8 mouse cellular contexts compared by ENCODE assay signal in genomic region chr19:42169322-42169975, GRCm38 (mm10). TPM values are rescaled to one million over a fixed set of nuclear protein-coding genes. Genes with fewer than 3 reads are reported as not detected.
A peak's percentile ranks its signal among the peaks of the same experiment; 100 is the strongest.
DNase-seq lines count a peak whose midpoint lies in the region; ATAC-seq and TF ChIP-seq lines count a peak whose summit lies in the region.

No protein-coding gene starts in this region.

- ATAC-seq in forebrain, postnatal 0 days, result no peak
- peak; percentile 69 for ATAC-seq in megakaryocyte-erythroid progenitor cell, adult 5-6 weeks (replicated peaks; ENCODE audit: low FRiP score, low TSS enrichment, poor library complexity, severe bottlenecking)

- H3K4me2 ChIP-seq in forebrain, postnatal 0 days (ENCODE audit: low read depth), result no peak overlapping the region

- TF ChIP-seq CTCF in layer of hippocampus, adult 2 months (conservative IDR thresholded peaks at IDR 0.05), result no peak
- no peak for TF ChIP-seq CTCF in forebrain, postnatal 0 days (IDR thresholded peaks at IDR 0.05; ENCODE audit: low read depth)

- 68% methylated on average over 10 of the region's 10 CpGs for WGBS in forebrain, postnatal 0 days

- 0 out of 2 replicates have a peak overlapping the region, but pooled peaks have one; percentile 6 for H3K9ac ChIP-seq in forebrain, postnatal 0 days

- H3K27me3 ChIP-seq in forebrain, postnatal 0 days (ENCODE audit: insufficient read depth, low read length), result no peaks in the 10 kb centered on the region

- no peak overlapping the region for H3K4me3 ChIP-seq in layer of hippocampus, adult 2 months
- H3K4me3 ChIP-seq in forebrain, postnatal 0 days (ENCODE audit: low read depth, low read length), result no peak overlapping the region

- no peak for DNase-seq in layer of hippocampus, adult 2 months (ENCODE audit: low spot score in 2 of 2)
- no peak for DNase-seq in layer of hippocampus, postnatal 14 days (ENCODE audit: low spot score in 2 of 2)
- peak; percentile 67 for DNase-seq in c-Kit-positive CD71-positive TER-119-negative erythroid progenitor cells, embryonic 14.5 days (ENCODE audit: low read depth)
- DNase-seq in forebrain, postnatal 0 days, result no peak
- no peak for DNase-seq in gastrocnemius, postnatal 10 days
- no peak for DNase-seq in layer of hippocampus, postnatal 36 days
- no peak for DNase-seq in urinary bladder, postnatal 4 days (ENCODE audit: low spot score in 2 of 2)

- no peaks in the 10 kb centered on the region for H3K36me3 ChIP-seq in forebrain, postnatal 0 days (ENCODE audit: insufficient read depth)

- peak overlapping the region; percentile 89; the same call in 1 of the 2 replicates for H3K27ac ChIP-seq in layer of hippocampus, adult 2 months
- H3K27ac ChIP-seq in forebrain, postnatal 0 days (ENCODE audit: low read depth, low read length), result no peak overlapping the region

- H3K9me3 ChIP-seq in forebrain, postnatal 0 days (ENCODE audit: low read length), result no peaks in the 10 kb centered on the region

- peaks cover 14% of the 10 kb centered on the region for H3K4me1 ChIP-seq in forebrain, postnatal 0 days (ENCODE audit: insufficient read depth)

RNA-seq across cellular contexts. Expression of gene Zfyve27, which starts 5.7 kb away (rescaled TPM):
- total RNA-seq in layer of hippocampus, adult 2 months (2021), result 100 to 1,000 TPM in 1 of 2 experiments, 10 to 100 TPM in 1; 91.7 to 101 TPM
- 10 to 100 TPM; 95.0 to 99.2 TPM for total RNA-seq in layer of hippocampus, postnatal 14 days (2021)
- 70.8 and 94.4 TPM in 2 replicates for total RNA-seq in forebrain, postnatal 0 days (2014; rRNA removed)
- 32.4 and 44.1 TPM in 2 replicates for polyA plus RNA-seq in forebrain, postnatal 0 days (2015; fragmentation: Nextera tagmentation; extraction: Ambion mirVana)
- 19.4 and 30.4 TPM in 2 replicates for total RNA-seq in megakaryocyte-erythroid progenitor cell, adult 5-6 weeks (2014; fragmentation: Nextera tagmentation)
- total RNA-seq in megakaryocyte-erythroid progenitor cell, adult 5-6 weeks (2017), result 10.7 and 13.4 TPM in 2 replicates
- 10 to 100 TPM; 12.5 to 17.4 TPM for total RNA-seq in gastrocnemius, postnatal 10 days (2021)
- total RNA-seq in layer of hippocampus, postnatal 36 days (2021), result 100 to 1,000 TPM in 1 of 2 experiments, 10 to 100 TPM in 1; 88.2 to 105 TPM

RNA-seq across cellular contexts. Expression of gene Marveld1, which starts 22.2 kb away (rescaled TPM):
- total RNA-seq in layer of hippocampus, adult 2 months (2021), result 1 to 10 TPM; 7.0 to 8.3 TPM
- total RNA-seq in layer of hippocampus, postnatal 14 days (2021), result 1 to 10 TPM; 9.2 TPM
- 8.2 and 11.9 TPM in 2 replicates for total RNA-seq in forebrain, postnatal 0 days (2014; rRNA removed)
- polyA plus RNA-seq in forebrain, postnatal 0 days (2015; fragmentation: Nextera tagmentation; extraction: Ambion mirVana), result 2.9 and 4.3 TPM in 2 replicates
- 3.3 and 6.1 TPM in 2 replicates for total RNA-seq in megakaryocyte-erythroid progenitor cell, adult 5-6 weeks (2014; fragmentation: Nextera tagmentation)
- 4.5 and 5.8 TPM in 2 replicates for total RNA-seq in megakaryocyte-erythroid progenitor cell, adult 5-6 weeks (2017)
- 10 to 100 TPM; 16.9 to 23.5 TPM for total RNA-seq in gastrocnemius, postnatal 10 days (2021)
- total RNA-seq in layer of hippocampus, postnatal 36 days (2021), result 1 to 10 TPM; 5.5 to 7.1 TPM

RNA-seq across cellular contexts. Expression of gene Sfrp5, which starts 32.6 kb away (rescaled TPM):
- total RNA-seq in layer of hippocampus, adult 2 months (2021), result under 1 TPM; 0.25 to 0.26 TPM
- 1 to 10 TPM in 1 of 2 experiments, under 1 TPM in 1; 0.26 to 1.7 TPM for total RNA-seq in layer of hippocampus, postnatal 14 days (2021)
- 1.8 and 3.7 TPM in 2 replicates for total RNA-seq in forebrain, postnatal 0 days (2014; rRNA removed)
- 2.7 and 3.4 TPM in 2 replicates for polyA plus RNA-seq in forebrain, postnatal 0 days (2015; fragmentation: Nextera tagmentation; extraction: Ambion mirVana)
- total RNA-seq in megakaryocyte-erythroid progenitor cell, adult 5-6 weeks (2014; fragmentation: Nextera tagmentation), result not detected in 2 replicates
- total RNA-seq in megakaryocyte-erythroid progenitor cell, adult 5-6 weeks (2017), result not detected in 2 replicates
- total RNA-seq in gastrocnemius, postnatal 10 days (2021), result 1 to 10 TPM; 5.7 to 6.8 TPM
- total RNA-seq in layer of hippocampus, postnatal 36 days (2021), result under 1 TPM; 0.17 to 0.20 TPM

RNA-seq across cellular contexts. Expression of gene Avpi1, which starts 40.6 kb away (rescaled TPM):
- total RNA-seq in layer of hippocampus, adult 2 months (2021), result 10 to 100 TPM; 18.0 to 20.7 TPM
- 10 to 100 TPM; 18.6 to 19.2 TPM for total RNA-seq in layer of hippocampus, postnatal 14 days (2021)
- 9.5 and 17.5 TPM in 2 replicates for total RNA-seq in forebrain, postnatal 0 days (2014; rRNA removed)
- 14.3 and 15.4 TPM in 2 replicates for polyA plus RNA-seq in forebrain, postnatal 0 days (2015; fragmentation: Nextera tagmentation; extraction: Ambion mirVana)
- 2.2 and 6.1 TPM in 2 replicates for total RNA-seq in megakaryocyte-erythroid progenitor cell, adult 5-6 weeks (2014; fragmentation: Nextera tagmentation)
- 4.6 TPM in 1 of 2 replicates, not detected in the other for total RNA-seq in megakaryocyte-erythroid progenitor cell, adult 5-6 weeks (2017)
- total RNA-seq in gastrocnemius, postnatal 10 days (2021), result 10 to 100 TPM in 1 of 2 experiments, 1 to 10 TPM in 1; 8.3 to 10.3 TPM
- total RNA-seq in layer of hippocampus, postnatal 36 days (2021), result 10 to 100 TPM; 16.0 to 18.4 TPM
